In the genomic region with DNA sequence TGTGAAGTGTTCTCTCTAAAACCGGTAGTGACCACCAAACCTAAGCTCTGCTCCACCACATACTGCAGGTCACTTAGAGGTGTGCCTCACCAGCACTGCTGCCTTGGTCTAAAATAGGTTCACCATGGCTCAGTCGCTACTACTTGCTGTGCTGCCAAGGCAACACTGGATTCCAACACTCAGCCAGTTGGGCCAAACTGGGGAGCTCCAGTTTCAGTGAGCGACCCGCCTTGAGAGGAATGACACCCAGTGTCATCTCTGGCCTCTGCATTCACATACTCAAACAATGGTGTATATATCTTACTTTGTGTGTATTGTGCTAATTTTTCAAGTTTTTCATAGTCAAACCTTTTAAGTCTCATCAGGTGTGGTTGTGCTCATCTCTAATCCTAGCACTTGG, we compare ENCODE assay signal across 13 mouse cellular contexts. TPM values are rescaled to one million over a fixed set of nuclear protein-coding genes. Genes with fewer than 3 reads are reported as not detected.
"Had no signal": no experiment of that assay in that cellular context is flagged by ENCODE, and none has a peak within 500 bp of the region (broad histone marks: within the 10 kb centered on the region; RNA-seq: fewer than 3 reads in every experiment).

No protein-coding gene starts in this region.

- H3K4me3 ChIP-seq: left cerebral cortex, adult 2 months; limb, embryonic 10.5 days; liver, embryonic 15.5 days; midbrain, embryonic 10.5 days; myocyte; neural tube, embryonic 15.5 days had no signal

- H3K4me2 ChIP-seq: liver, embryonic 11.5 days; liver, embryonic 15.5 days; neural tube, embryonic 15.5 days had no signal

- H3K27ac ChIP-seq: left cerebral cortex, adult 2 months; limb, embryonic 10.5 days; liver, embryonic 15.5 days; midbrain, embryonic 10.5 days; neural tube, embryonic 15.5 days had no signal

- H3K27me3 ChIP-seq: liver, embryonic 15.5 days; neural tube, embryonic 15.5 days had no signal

- H3K9ac ChIP-seq: liver, embryonic 15.5 days; neural tube, embryonic 15.5 days had no signal

- DNase-seq: kidney, postnatal 25 days; lung, adult 2 months; lung, postnatal 10 days; lung, postnatal 4 days; midbrain, embryonic 14.5 days; thymus, postnatal 4 days had no signal

- H3K9me3 ChIP-seq: limb, embryonic 10.5 days; liver, embryonic 15.5 days; midbrain, embryonic 10.5 days; neural tube, embryonic 15.5 days had no signal

- H3K4me1 ChIP-seq: limb, embryonic 10.5 days; midbrain, embryonic 10.5 days; neural tube, embryonic 15.5 days had no signal

RNA-seq across cellular contexts. Expression of a gene that starts 13.1 kb away (rescaled TPM):
- polyA plus RNA-seq: lung, adult 2 months; midbrain, embryonic 14.5 days; neural tube, embryonic 15.5 days had no signal
